Mouse (Mus musculus) monocyte, adult 5-6 weeks (primary cell): ENCODE data around the gene Rtl1. TPM values are rescaled to one million over a fixed set of nuclear protein-coding genes. Genes with fewer than 3 reads are reported as not detected.

ENCODE experiments used
- ATAC-seq: fragments of 153-309, 156-312 bp; replicated peaks from 2 replicates; pipeline ENCODE4 v1.8.0; 2017; ENCODE audit warnings: mild to moderate bottlenecking; ENCODE audit not compliant: low TSS enrichment, insufficient number of reproducible peaks, severe bottlenecking, poor library complexity, low FRiP score
- total RNA-seq: library from RNA; stranded (forward); fragments of 200-1000, 200-491, 200-594 nt; gene quantifications from 3 replicates; pipeline ENCODE4 v1.2.3, GENCODE M21; 2017

The Rtl1 gene
- total RNA-seq, 1 experiment from 2014 or later: not detected

GRCm38 (mm10) chr12:109540739-109541539 is 59.2 kb downstream of the Rtl1 start:
- ATAC-seq: no peak

GRCm38 (mm10) chr12:109539950-109540349 is 60.2 kb downstream of the Rtl1 start:
- no peak for ATAC-seq

Other genes with a start within 250 kb of the Rtl1 start
- not detected in 3 replicates for gene Dlk1, start 147.5 kb downstream of the Rtl1 start, total RNA-seq